Mouse (Mus musculus) WW6 (cell line): ENCODE results near the gene Srarp.

ENCODE experiments used
- DNase-seq: peaks from one replicate; pipeline ENCODE4 v3.0.0-alpha.2; 2013; ENCODE audit warnings: low read depth, low spot score

Srarp gene

DNA sequence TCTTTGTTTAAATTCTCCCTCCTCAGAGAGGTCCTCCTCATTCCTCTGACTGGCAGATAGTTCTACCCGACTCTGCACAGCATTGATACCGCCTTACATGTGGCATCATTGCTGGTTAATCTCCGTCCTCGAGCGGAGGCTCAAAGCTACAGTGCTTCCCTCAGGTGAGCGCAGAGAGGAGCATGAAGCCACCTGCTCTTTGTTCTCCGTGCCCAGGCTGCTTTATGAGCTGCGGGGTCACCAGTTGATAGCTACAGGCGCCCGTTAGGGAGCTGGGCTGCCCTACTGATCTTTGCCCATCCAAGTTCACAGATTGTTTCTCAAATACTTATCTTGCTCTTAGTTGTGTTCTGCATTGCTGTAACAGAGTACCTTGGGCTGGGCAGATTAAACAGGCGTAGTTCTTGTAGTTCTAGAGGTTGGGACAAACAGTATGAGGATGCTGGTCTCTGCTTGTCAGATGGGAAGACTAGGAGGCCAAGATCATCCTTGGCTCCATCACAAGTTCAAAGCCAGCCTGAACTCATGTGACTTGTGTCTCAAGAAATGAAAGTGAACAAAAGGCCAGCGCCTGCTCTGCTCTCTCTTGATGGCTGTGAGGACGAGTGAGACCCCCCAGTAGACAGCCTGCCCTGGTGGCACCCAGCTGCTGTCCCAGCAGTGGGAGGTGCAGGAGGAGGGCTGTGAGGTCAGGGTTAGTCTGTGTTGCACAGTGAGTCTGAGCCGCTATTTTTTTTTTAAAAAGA, 20.5 kb upstream of the Srarp start:
- DNase-seq, result no peak

DNA sequence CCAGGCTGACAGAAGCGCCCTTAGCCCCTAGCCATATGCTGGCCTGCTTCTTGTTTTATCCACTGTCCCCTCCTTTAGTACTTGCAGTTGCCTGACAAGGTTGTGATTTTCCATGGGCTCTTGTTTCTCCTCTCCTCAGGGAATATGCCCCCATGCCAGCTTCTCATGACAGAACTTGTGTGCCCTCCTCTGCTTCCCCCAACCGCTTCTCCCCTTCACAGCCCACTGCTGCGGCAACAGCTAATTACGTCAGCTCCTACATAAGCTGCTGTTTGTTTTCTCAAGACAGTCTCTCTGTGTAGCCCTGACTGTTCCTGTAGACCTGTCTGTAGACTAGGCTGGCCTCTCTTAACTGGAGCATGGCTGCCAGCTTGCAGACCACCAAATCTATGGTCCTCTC, 19.6 kb upstream of the Srarp start:
- DNase-seq, result no peak

DNA sequence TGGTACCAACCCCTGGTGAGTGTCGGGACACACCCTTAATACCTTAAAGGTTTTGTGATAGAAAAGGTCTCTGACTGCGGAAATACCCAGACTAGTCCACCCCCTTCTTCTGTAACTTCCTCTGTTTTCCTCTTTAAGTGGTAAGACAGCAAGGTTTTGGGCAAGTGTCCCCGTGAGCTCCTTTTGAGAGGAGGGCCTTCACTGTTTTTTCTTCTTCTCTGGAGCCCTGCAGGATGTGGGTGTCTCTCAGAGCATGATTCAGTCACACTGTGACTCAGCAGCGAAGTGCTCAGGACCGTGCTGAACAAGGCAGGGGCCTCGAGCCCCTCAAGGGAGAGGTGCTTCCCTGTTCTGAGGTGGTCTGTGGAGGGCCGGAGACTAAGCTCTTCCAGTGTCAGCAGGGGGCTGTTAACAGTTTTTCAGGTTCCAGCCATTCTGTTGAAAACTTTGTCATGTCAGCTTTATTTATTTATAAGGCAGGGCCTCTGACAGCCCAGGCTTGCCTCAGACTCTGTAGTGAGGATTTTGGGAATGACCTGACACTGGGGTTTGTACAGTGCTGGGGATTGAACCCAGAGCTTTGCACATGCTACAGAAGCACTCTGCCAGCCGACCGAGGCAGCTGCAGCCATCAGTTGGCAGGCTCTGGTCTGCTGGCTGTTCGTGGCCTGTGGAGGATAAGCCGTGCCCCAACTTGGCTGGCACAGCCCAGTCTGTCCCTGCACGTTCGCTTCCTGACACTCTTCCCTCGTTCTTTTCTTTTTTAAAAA, 18.9 kb upstream of the Srarp start:
- no peak for DNase-seq

DNA sequence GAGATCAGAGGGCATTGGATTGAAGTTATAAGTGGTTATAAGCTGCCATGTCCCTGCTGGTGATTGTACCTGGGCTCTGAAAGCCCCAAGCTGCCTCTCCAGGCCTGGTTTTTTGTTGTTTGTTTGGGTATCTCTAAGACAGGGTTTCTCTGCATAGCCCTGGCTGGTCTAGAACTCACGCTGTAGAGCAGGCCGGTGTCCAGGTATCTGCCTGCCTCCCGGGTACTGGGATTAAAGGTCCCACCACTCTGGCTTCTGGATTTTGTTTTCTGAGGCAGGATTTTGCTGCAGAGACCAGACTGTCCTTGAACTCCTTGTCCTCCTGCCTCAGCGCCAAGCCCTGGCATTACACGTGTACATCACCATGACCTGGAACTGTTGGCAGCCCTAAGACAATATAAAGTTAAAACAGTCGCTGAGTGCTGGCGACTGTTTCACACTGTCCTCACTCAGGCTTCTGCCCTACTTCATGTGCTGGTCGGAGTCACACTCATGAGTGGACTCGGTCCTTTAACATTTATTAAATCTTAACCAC, 16.1 kb upstream of the Srarp start:
- DNase-seq, result no peak

GRCm38 (mm10) chr4:141451251-141451650, 15.3 kb upstream of the Srarp start:
- no peak for DNase-seq

GRCm38 (mm10) chr4:141446211-141446610, 10.3 kb upstream of the Srarp start:
- DNase-seq, result no peak

DNA sequence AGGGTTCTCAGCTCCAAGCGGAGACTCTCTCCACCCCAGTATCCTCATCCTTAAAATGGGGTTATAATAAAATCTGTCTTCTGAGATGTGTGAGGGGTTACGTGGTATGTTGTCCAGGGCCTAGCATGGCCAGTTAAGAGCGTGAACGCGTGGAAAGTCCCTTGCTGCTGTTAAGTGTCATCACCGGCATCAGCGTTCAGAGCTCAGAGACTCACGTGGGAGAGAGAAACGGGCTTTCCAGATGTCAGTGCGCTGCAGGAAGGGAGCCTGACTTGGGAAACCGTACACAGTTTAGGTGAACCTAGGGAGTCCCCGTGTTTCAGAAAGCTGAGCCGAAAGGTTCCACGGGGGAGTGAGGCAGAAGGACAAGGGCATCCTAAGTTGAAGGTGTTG, 9.4 kb upstream of the Srarp start:
- no peak for DNase-seq

GRCm38 (mm10) chr4:141444451-141445327, 8.8 kb upstream of the Srarp start, which contains the start of gene Zbtb17:
Zbtb17 (plus strand) TSS chr4:141444654.
- no peak for DNase-seq

GRCm38 (mm10) chr4:141443641-141444429, 7.9 kb upstream of the Srarp start:
- no peak for DNase-seq

DNA sequence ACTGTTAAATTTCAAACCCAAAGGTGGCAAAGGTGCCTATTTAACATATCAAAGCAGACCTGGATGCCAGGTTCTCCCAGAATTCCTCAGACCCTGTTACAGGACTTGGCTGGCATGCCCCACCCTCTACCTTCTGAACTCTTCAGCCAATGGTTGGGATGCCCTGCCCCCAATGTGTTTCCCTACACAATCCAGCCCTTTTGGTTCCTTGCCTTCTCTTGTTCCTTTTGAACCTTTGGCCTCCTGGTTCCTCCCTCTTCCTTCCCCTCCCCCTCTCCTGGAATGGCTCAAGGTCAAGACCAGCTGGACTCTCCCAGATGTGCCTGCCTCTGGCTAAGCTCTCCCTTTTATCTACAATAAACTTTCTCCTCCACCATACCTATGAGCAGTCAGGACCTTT, 5.0 kb upstream of the Srarp start:
- no peak for DNase-seq

DNA sequence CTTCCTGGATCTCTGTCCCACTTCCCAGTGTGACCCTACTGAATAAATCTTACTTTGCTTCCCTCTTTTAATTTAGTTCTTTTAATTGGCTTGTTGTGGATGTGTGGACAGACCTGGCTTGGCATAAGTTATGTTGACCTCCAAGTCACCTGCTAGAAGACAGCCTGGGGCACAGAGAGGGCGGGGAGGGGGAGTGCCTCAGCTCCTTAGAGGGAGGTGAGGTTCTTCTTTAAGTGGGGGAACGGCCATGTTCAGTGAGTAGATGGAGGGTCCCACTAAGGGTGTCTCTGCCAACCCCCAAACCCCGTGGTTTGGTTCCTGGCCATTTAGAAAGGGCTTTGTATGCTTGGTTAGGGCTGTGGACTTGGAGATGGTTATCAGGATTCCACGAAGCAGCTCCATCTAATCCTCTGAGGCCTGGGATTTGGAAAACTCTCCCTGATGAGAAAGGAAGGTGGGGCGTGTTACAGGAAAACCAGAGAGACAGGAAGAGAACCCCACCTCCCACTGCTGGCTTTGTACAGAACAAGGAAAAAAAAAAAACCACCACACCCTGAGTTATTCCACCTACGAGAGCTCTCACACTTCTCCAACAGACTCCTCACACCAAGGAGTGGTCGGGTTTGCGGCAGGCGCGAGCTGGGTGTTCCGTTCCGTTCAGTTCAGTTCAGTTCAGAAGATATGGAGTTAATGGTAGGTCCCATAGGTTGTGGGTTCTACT, 3.3 kb upstream of the Srarp start:
- no peak for DNase-seq

DNA sequence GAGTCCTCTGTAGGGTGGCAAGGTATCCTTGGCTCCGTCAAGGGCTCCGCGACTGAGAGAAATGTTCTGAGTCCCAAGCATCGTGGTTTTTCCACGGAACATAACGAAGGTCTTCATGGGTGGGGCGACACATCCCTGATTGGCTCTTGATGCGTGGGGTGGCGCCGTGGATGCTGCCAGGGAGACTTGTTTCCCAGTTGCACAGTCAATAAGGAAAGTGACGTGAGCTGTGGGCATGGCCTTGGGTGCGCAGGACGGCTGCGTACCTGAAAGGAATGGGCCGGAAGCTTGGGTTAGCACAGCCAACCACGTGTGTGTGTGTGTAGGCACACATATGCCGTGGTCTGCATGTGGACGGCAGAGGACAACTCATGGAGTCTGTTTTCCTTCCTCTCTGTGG, 2.7 kb downstream of the Srarp start:
- DNase-seq, result no peak

DNA sequence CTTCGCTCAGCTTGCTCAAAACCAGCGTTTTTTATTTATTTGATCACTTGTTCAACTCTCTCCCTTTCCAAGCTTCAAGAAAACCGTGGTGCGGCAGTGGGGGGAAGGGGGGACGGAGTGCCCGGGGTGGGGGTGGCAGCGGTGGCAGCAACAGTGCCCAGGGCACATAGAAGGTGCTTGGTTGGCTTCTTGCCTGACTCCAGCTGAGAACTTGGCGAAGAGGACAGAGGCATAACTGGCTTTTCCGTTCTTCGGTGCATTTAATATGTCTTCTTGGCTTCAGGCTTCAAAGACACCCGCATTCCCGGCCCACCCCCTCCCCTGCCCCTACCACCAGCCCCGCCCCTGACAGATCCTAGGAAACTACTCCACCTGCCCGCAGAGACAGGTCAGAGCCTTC, 3.2 kb downstream of the Srarp start:
- no peak for DNase-seq

DNA sequence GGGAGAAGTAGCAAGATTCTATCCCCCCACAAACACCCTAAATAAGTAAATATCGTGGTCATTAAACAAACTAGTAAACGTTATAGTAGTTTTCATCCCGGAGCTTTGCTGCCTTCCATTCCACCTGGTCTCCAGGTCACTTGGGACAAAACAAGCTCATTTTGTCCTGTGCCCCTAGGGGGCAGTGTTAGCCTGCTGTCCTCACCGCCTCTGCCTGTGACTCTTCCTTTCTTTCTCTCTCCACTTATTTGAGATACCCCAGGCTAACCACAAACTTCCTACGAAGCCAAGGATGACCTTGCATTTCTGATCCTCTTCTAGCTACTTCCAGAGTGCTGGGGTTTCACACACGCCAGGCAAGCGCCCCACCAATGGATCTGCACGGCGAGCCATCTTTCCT, 4.9 kb downstream of the Srarp start:
- DNase-seq, result no peak

DNA sequence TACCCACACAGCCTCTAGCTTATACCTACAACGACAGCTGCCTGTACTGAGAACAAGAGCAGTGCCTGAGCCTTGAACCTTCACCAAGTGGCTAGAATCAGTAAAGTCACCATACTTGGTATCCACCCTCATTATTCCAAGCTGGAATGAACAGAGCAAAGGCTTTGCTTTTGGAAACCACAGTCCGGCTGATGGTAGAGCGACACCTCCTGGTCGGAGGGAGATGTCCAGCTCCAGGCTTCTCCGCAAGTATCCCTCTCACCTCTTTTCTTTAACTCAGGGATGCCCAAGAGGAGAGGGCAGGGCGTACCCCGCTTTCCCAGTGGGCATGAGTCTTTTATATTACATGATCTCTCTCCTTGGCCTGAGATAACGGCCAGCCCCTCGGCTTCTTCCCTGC, 6.1 kb downstream of the Srarp start:
- DNase-seq, result no peak

- no peak for DNase-seq
Observed at GRCm38 (mm10) chr4:141429381-141429780, 6.5 kb downstream of the Srarp start.

DNA sequence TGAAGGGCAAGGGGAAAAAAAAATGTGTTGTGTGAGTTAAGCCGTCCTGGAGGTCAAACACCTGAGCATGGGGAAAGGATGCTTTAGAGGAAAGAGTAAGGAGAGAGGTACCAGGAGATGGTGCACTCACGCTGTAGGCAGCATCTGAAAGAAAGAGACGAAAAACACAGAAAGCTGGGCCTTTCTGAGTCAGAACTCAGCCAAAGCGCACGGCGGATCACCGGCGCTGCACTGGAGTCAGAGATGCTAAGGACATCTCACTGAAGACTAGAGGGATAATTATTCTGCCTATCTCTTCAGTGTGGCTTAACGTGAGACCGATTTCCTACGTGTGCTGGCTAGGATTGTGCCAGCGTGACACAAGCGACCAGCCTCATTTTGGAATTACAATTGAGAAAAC, 8.0 kb downstream of the Srarp start:
- DNase-seq, result no peak

- no peak for DNase-seq
Observed at GRCm38 (mm10) chr4:141426796-141427745, 8.8 kb downstream of the Srarp start.
